Mouse (Mus musculus) olfactory bulb, adult 2 months (tissue): ENCODE measurements at regions not wholly inside any gene's neighbourhood (a gene's known extent, or its start where the extent isn't known, plus 50 kb on each side); places are given as distances from the start of the nearest gene placed in this dataset.

Experiments used
- CTCF ChIP-seq: fragments of 200-500 bp; IDR thresholded peaks from 2 replicates; pipeline ENCODE4 v1.5.1; 2012; ENCODE audit warnings: low read depth, mild to moderate bottlenecking, low read length, moderate library complexity; ENCODE audit not compliant: insufficient read depth
- POLR2A ChIP-seq: fragments of 200-500 bp; IDR thresholded peaks from 2 replicates; pipeline ENCODE4 v1.6.1; 2012; ENCODE audit warnings: mild to moderate bottlenecking, low read depth, low read length, moderate library complexity; ENCODE audit not compliant: insufficient read depth

DNA sequence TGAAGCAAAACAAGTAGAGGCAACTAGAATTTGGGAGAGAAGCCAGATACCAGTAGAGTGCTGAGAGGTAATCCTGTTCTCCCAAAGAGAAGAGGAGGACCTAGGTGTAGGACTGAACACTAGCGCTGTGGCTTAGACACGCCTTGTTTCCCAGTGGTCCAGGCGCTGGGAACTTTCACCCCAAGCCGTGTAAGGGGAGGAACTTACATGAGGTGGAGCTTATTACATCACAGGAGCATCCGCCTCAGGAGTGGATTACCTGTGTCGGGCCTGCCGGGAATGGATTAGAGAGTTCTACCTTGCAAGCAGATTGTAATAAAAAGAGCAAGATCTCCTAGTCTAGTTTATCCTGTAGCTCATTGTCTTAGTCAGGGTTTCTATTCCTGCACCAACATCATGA lies 75.8 kb downstream of the Tmco5 start:
- TF ChIP-seq POLR2A (no peak), CTCF (no peak)
